Comparison of ENCODE assay signal across 8 mouse cellular contexts in the genomic region with DNA sequence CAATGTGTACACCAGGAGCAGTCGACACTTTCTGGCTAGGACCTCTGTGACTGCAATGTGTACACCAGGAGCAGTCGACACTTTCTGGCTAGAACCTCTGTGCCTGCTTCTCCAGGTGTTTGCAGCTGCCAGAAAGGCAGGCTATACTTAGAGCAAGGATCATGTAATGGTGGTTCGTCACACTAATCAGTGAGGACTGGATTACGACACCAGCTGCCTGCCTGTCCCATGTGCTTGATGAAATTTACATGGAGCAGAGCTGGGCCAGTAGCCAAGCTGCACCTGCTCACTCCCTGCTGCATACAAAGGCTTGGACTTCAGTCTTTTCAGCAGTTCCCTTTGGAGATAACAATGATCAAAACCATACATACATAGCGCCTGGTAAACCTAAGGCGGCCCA. TPM values are rescaled to one million over a fixed set of nuclear protein-coding genes. Genes with fewer than 3 reads are reported as not detected.
A peak's percentile ranks its signal among the peaks of the same experiment; 100 is the strongest.
DNase-seq lines count a peak whose midpoint lies in the region.

No protein-coding gene starts in this region.

- H3K4me1 ChIP-seq in forebrain, embryonic 10.5 days: peaks cover 45% of the 10 kb centered on the region

- 84% methylated on average over 6 of the region's 6 CpGs for WGBS in forebrain, embryonic 10.5 days

- DNase-seq in left cerebral cortex, postnatal 36 days (ENCODE audit: low spot score in 2 of 2): peak; percentile 24 to 27
- no peak for DNase-seq in left cerebral cortex, adult 18-20 months (ENCODE audit: low spot score in 2 of 2)
- no peak for DNase-seq in forebrain, embryonic 10.5 days (ENCODE audit: extremely low spot score, low spot score)
- peak; percentile 48 to 62 for DNase-seq in heart, postnatal 36 days
- DNase-seq in left cerebral cortex, postnatal 4 days: peak; percentile 95
- DNase-seq in mesoderm, embryonic 11.5 days (ENCODE audit: low read depth, low spot score): peak; percentile 55
- peak; percentile 53 for DNase-seq in testis, postnatal 10 days (ENCODE audit: low spot score)
- DNase-seq in thymus, postnatal 10 days (ENCODE audit: low spot score in 2 of 2): no peak

- intact Hi-C loops in left cerebral cortex, postnatal 36 days (cut with DNase I): no loop called here
- intact Hi-C loops in heart, postnatal 36 days (cut with DNase I): no loop called here
- intact Hi-C loops in left cerebral cortex, postnatal 4 days (cut with DNase I): no loop called here

- no peaks in the 10 kb centered on the region for H3K9me3 ChIP-seq in forebrain, embryonic 10.5 days

- H3K36me3 ChIP-seq in forebrain, embryonic 10.5 days (replicated peaks): peaks cover 16% of the 10 kb centered on the region

- H3K27ac ChIP-seq in forebrain, embryonic 10.5 days: peak overlapping the region; percentile 79

- no peaks in the 10 kb centered on the region for H3K27me3 ChIP-seq in forebrain, embryonic 10.5 days (ENCODE audit: poor library complexity, severe bottlenecking)

- H3K4me3 ChIP-seq in forebrain, embryonic 10.5 days: no peak overlapping the region

RNA-seq across cellular contexts. Expression of a gene that starts 23.7 kb away (rescaled TPM):
- total RNA-seq in left cerebral cortex, postnatal 36 days (2021): 100 to 1,000 TPM; 205 to 222 TPM
- 100 to 1,000 TPM; 221 to 223 TPM for total RNA-seq in left cerebral cortex, adult 18-20 months (2021)
- polyA plus RNA-seq in forebrain, embryonic 10.5 days (2016; fragmentation: Nextera tagmentation; extraction: Ambion mirVana): 12.4 and 13.5 TPM in 2 replicates
- total RNA-seq in heart, postnatal 36 days (2021): 100 to 1,000 TPM; 135 to 140 TPM
- 10 to 100 TPM; 90.2 to 90.3 TPM for total RNA-seq in left cerebral cortex, postnatal 4 days (2021)

RNA-seq across cellular contexts. Expression of a gene that starts 41.2 kb away (rescaled TPM):
- 10 to 100 TPM; 49.7 to 53.0 TPM for total RNA-seq in left cerebral cortex, postnatal 36 days (2021)
- 10 to 100 TPM; 43.5 to 44.7 TPM for total RNA-seq in left cerebral cortex, adult 18-20 months (2021)
- 413 and 428 TPM in 2 replicates for polyA plus RNA-seq in forebrain, embryonic 10.5 days (2016; fragmentation: Nextera tagmentation; extraction: Ambion mirVana)
- 10 to 100 TPM; 56.8 to 57.4 TPM for total RNA-seq in heart, postnatal 36 days (2021)
- total RNA-seq in left cerebral cortex, postnatal 4 days (2021): 100 to 1,000 TPM in 1 of 2 experiments, 10 to 100 TPM in 1; 97.7 to 108 TPM

RNA-seq across cellular contexts. Expression of a gene that starts 59.5 kb away (rescaled TPM):
- total RNA-seq in left cerebral cortex, postnatal 36 days (2021): 10 to 100 TPM; 15.7 to 24.8 TPM
- total RNA-seq in left cerebral cortex, adult 18-20 months (2021): 10 to 100 TPM; 21.3 to 23.3 TPM
- polyA plus RNA-seq in forebrain, embryonic 10.5 days (2016; fragmentation: Nextera tagmentation; extraction: Ambion mirVana): 8.5 and 9.3 TPM in 2 replicates
- 10 to 100 TPM; 17.1 to 17.9 TPM for total RNA-seq in heart, postnatal 36 days (2021)
- 10 to 100 TPM; 25.6 to 29.4 TPM for total RNA-seq in left cerebral cortex, postnatal 4 days (2021)

Comparison
In these comparisons a context has a peak if more than half of its experiments do, and no peak if none do; other contexts are left out.
1. DNase-seq: peak in left cerebral cortex, postnatal 36 days (2 of 2), heart, postnatal 36 days (2 of 2), left cerebral cortex, postnatal 4 days (single experiment), mesoderm, embryonic 11.5 days (single experiment) and testis, postnatal 10 days (single experiment); none in left cerebral cortex, adult 18-20 months (0 of 2), forebrain, embryonic 10.5 days (single experiment) and thymus, postnatal 10 days (0 of 2).